Mouse (Mus musculus) heart, embryonic 11.5 days (tissue): ENCODE data around the gene Cir1. TPM values are rescaled to one million over a fixed set of nuclear protein-coding genes. Genes with fewer than 3 reads are reported as not detected.

Experiments used
- ATAC-seq: fragments of 200-750 bp; cut with Nextera tagmentation; replicated peaks from 2 replicates; pipeline ENCODE4 v1.8.0; 2017; ENCODE audit warnings: moderate library complexity; ENCODE audit not compliant: insufficient number of reproducible peaks, low FRiP score, low TSS enrichment
- H3K27ac ChIP-seq: fragments of 300-500 bp; sonication (generic); 2 replicates; pipeline ENCODE4 v1.5.1; 2014; ENCODE audit warnings: mild to moderate bottlenecking, low read depth, low read length
- H3K27me3 ChIP-seq: fragments of 300-500 bp; sonication (generic); 2 replicates; pipeline ENCODE4 v1.6.1; 2014; ENCODE audit warnings: mild to moderate bottlenecking, low read length, mixed read lengths; ENCODE audit not compliant: control insufficient read depth, insufficient read depth
- H3K36me3 ChIP-seq: fragments of 300-500 bp; sonication (generic); 2 replicates; pipeline ENCODE4 v1.6.1; 2014; ENCODE audit warnings: mild to moderate bottlenecking, low read length, moderate library complexity, mixed read lengths; ENCODE audit not compliant: control insufficient read depth, insufficient read depth
- H3K4me1 ChIP-seq: fragments of 300-500 bp; sonication (generic); 2 replicates; pipeline ENCODE4 v1.6.1; 2014; ENCODE audit warnings: low read length; ENCODE audit not compliant: control insufficient read depth, insufficient read depth
- H3K4me2 ChIP-seq: fragments of 300-500 bp; sonication (generic); 2 replicates; pipeline ENCODE4 v1.6.1; 2014; ENCODE audit warnings: mild to moderate bottlenecking, moderate library complexity
- H3K4me3 ChIP-seq: fragments of 300-500 bp; sonication (generic); 2 replicates; pipeline ENCODE4 v1.5.1; 2014; ENCODE audit warnings: low read depth, low read length
- H3K9ac ChIP-seq: fragments of 300-500 bp; sonication (generic); 2 replicates; pipeline ENCODE4 v1.6.1; 2014; ENCODE audit warnings: mild to moderate bottlenecking, low read depth, low read length, moderate library complexity
- H3K9me3 ChIP-seq: fragments of 300-500 bp; sonication (generic); replicated peaks from 2 replicates; pipeline ENCODE4 v1.6.1; 2016; ENCODE audit warnings: low read length; ENCODE audit not compliant: control insufficient read depth
- WGBS: fragments of 180-500 bp; shearing (Covaris S2); extraction: QIAGEN DNeasy Blood & Tissue Kit; methylation state at CpG from one replicate; pipeline ENCODE4 v1.1.7; 2014; ENCODE audit not compliant: insufficient replicate concordance; 5-methylcytosine and 5-hydroxymethylcytosine counted together
- polyA plus RNA-seq: library from polyadenylated mRNA; unstranded; fragments of >200 nt; fragmentation: Nextera tagmentation; extraction: Ambion mirVana; gene quantifications from 2 replicates; pipeline ENCODE4 v1.2.1, GENCODE M21; 2014

The Cir1 gene
- polyA plus RNA-seq, 1 experiment from 2014 or later = 17.6 TPM

GRCm38 (mm10) chr2:73347136-73347535 lies 34.6 kb upstream of the Cir1 start:
- H3K4me3 ChIP-seq = no peak overlapping the region
- no peaks in the 10 kb centered on the region for H3K9me3 ChIP-seq
- no peaks in the 10 kb centered on the region for H3K4me1 ChIP-seq
- 58% methylated on average over 6 of the region's 6 CpGs for WGBS
- H3K27me3 ChIP-seq = no peaks in the 10 kb centered on the region
- H3K36me3 ChIP-seq = no peaks in the 10 kb centered on the region
- no peak overlapping the region for H3K27ac ChIP-seq
- ATAC-seq = no peak
- no peak overlapping the region for H3K4me2 ChIP-seq
- H3K9ac ChIP-seq = no peak overlapping the region

GRCm38 (mm10) chr2:73346345-73347086 lies 34.0 kb upstream of the Cir1 start:
- Histone ChIP-seq H3K4me1 (no peaks in the 10 kb centered on the region), H3K9me3 (no peaks in the 10 kb centered on the region), H3K4me2 (no peak overlapping the region), H3K27me3 (no peaks in the 10 kb centered on the region), H3K36me3 (no peaks in the 10 kb centered on the region), H3K4me3 (no peak overlapping the region), H3K9ac (no peak overlapping the region), H3K27ac (no peak overlapping the region)
- 51% methylated on average over 13 of the region's 13 CpGs for WGBS
- ATAC-seq = no peak

GRCm38 (mm10) chr2:73345204-73345603 lies 32.7 kb upstream of the Cir1 start:
- H3K4me1 ChIP-seq = no peaks in the 10 kb centered on the region
- H3K4me3 ChIP-seq = no peak overlapping the region
- no peaks in the 10 kb centered on the region for H3K27me3 ChIP-seq
- no peak overlapping the region for H3K4me2 ChIP-seq
- H3K27ac ChIP-seq = no peak overlapping the region
- H3K36me3 ChIP-seq = no peaks in the 10 kb centered on the region
- no peaks in the 10 kb centered on the region for H3K9me3 ChIP-seq
- WGBS = 77% methylated on average over 4 of the region's 4 CpGs
- no peak overlapping the region for H3K9ac ChIP-seq
- no peak for ATAC-seq

- H3K27me3 ChIP-seq = no peaks in the 10 kb centered on the region
- H3K4me1 ChIP-seq = no peaks in the 10 kb centered on the region
- ATAC-seq = no peak
- H3K4me2 ChIP-seq = no peak overlapping the region
- no peak overlapping the region for H3K9ac ChIP-seq
- WGBS = 81% methylated on average over 5 of the region's 5 CpGs
- no peak overlapping the region for H3K4me3 ChIP-seq
- no peaks in the 10 kb centered on the region for H3K36me3 ChIP-seq
- no peak overlapping the region for H3K27ac ChIP-seq
- H3K9me3 ChIP-seq = no peaks in the 10 kb centered on the region
Measured at GRCm38 (mm10) chr2:73343701-73344100, 31.2 kb upstream of the Cir1 start.

GRCm38 (mm10) chr2:73338415-73338814 lies 25.9 kb upstream of the Cir1 start:
- no peak for ATAC-seq
- Histone ChIP-seq H3K27ac (no peak overlapping the region), H3K36me3 (no peaks in the 10 kb centered on the region), H3K4me3 (no peak overlapping the region), H3K4me1 (no peaks in the 10 kb centered on the region), H3K9me3 (no peaks in the 10 kb centered on the region), H3K4me2 (no peak overlapping the region), H3K27me3 (no peaks in the 10 kb centered on the region), H3K9ac (no peak overlapping the region)
- 70% methylated on average over 8 of the region's 8 CpGs for WGBS

GRCm38 (mm10) chr2:73335949-73336348 lies 23.4 kb upstream of the Cir1 start:
- WGBS = 92% methylated on average over 3 of the region's 3 CpGs
- no peaks in the 10 kb centered on the region for H3K27me3 ChIP-seq
- no peaks in the 10 kb centered on the region for H3K4me1 ChIP-seq
- no peaks in the 10 kb centered on the region for H3K36me3 ChIP-seq
- no peak overlapping the region for H3K4me2 ChIP-seq
- no peaks in the 10 kb centered on the region for H3K9me3 ChIP-seq
- no peak overlapping the region for H3K27ac ChIP-seq
- H3K9ac ChIP-seq = no peak overlapping the region
- no peak overlapping the region for H3K4me3 ChIP-seq
- ATAC-seq = no peak

GRCm38 (mm10) chr2:73325871-73326270 lies 13.4 kb upstream of the Cir1 start:
- H3K9ac ChIP-seq = no peak overlapping the region
- 88% methylated on average over 5 of the region's 5 CpGs for WGBS
- no peak overlapping the region for H3K4me3 ChIP-seq
- H3K36me3 ChIP-seq = no peaks in the 10 kb centered on the region
- no peaks in the 10 kb centered on the region for H3K27me3 ChIP-seq
- no peak overlapping the region for H3K27ac ChIP-seq
- ATAC-seq = no peak
- H3K9me3 ChIP-seq = no peaks in the 10 kb centered on the region
- H3K4me2 ChIP-seq = no peak overlapping the region
- H3K4me1 ChIP-seq = no peaks in the 10 kb centered on the region

GRCm38 (mm10) chr2:73322991-73323390 lies 10.5 kb upstream of the Cir1 start:
- H3K36me3 ChIP-seq = no peaks in the 10 kb centered on the region
- no peak for ATAC-seq
- no peak overlapping the region for H3K4me3 ChIP-seq
- no peaks in the 10 kb centered on the region for H3K9me3 ChIP-seq
- no peaks in the 10 kb centered on the region for H3K27me3 ChIP-seq
- no peaks in the 10 kb centered on the region for H3K4me1 ChIP-seq
- H3K27ac ChIP-seq = no peak overlapping the region
- H3K4me2 ChIP-seq = no peak overlapping the region
- 51% methylated on average over 12 of the region's 12 CpGs for WGBS
- no peak overlapping the region for H3K9ac ChIP-seq

- 75% methylated on average over 5 of the region's 5 CpGs for WGBS
- H3K27ac ChIP-seq = no peak overlapping the region
- no peaks in the 10 kb centered on the region for H3K4me1 ChIP-seq
- no peaks in the 10 kb centered on the region for H3K36me3 ChIP-seq
- H3K4me2 ChIP-seq = no peak overlapping the region
- no peak overlapping the region for H3K4me3 ChIP-seq
- no peaks in the 10 kb centered on the region for H3K27me3 ChIP-seq
- no peak for ATAC-seq
- H3K9ac ChIP-seq = no peak overlapping the region
- H3K9me3 ChIP-seq = no peaks in the 10 kb centered on the region
Measured at GRCm38 (mm10) chr2:73319218-73319617, 6.7 kb upstream of the Cir1 start.
